Mouse (Mus musculus) CD8-positive naive resting alpha-beta T cell, adult 57 days (primary cell): ENCODE data around the gene Hey2. TPM values are rescaled to one million over a fixed set of nuclear protein-coding genes. Genes with fewer than 3 reads are reported as not detected.

Experiments used
- total RNA-seq: library from RNA; stranded (reverse); gene quantifications from one replicate; pipeline ENCODE4 v1.2.4, GENCODE M21; 2023

The Hey2 gene
- total RNA-seq, result not detected

DNA sequence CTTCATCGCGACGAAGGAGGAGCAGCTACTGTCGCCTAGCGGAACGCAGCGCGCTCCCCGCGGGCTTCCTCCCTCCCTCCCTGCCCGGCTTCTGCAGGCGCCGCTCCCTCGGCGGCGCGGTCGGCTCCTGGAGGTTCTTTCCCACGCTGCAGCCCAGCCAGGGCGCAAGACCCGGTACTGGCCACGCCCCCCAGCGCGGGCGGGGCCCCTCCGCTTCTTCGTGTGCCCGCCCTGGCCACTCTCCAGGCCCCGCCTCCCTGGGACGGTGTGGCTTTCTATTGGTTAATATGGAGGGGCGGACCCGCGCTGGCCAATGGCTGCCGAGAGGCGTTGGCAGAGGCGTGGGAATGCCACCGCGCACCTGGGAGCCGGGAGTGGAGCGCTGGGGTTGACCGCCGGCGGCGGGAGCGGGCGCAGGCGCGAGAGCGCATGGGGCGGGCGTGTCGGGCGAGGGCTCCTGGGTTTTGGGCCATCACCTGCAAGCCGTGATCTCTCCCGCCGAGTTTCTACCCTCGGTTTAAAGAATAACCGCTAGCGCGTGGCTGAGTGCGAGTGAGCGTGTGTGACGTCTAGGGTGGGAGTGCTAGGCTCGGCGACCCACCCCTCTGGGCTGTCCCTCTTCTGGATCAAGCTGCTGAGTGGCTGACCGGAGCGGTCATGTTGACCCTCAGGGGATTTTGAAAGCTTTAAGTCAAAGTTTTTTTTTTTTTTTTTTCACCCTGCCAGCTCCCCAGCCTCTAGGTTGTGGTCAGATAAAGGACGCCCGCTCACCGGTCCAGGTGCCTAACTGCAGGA, at the start of gene Hey2:
Gene Hey2, minus strand, starts transcription at position 159 of the 795 bp plus-strand sequence.

DNA sequence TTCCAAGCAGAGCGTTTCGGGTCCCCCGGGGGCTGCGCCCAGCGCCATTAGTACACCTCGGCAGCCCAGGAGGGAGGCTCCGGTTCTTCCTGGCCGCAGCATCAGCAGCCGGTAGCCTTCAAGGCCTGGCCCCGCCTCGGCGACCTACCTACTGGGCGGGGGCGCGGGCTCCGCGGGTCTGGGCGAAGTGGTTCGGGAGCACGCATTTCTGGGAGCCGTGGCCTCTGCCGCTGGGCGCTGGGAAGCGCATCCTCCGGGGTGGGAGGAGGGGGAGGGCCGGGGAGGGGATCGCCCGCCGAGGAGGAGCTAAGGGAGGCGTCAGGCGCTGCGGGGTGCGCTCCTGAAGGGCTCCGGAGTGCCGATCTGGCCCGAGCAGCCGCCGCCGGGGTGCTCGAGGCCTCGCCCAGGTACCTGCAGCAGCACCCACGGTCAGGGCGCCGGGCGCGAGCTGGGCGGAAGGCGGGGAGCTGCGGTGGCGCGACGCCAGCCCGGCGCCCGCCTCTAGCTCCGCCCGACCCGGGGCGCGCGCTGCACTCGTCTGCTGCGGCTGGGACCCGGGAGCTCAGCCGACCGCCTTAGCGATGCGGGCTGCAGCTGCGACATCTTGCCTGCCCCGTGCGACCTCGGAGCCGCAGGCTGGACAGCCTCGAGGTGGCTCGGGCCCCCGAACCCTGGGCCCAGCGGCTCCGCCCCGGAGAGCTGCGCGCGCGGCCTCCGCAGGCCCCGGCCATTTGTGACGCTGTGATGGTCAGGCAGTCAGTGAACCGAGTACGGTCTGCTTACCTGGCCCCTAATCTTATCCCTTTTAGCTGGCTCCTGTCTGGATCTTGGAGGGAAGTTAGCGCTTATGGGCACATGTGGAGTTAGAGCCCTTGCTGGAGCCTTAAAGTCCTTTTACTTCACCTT, 39.7 kb downstream of the Hey2 start, which contains the start of gene Ncoa7:
Gene Ncoa7, minus strand, starts transcription at position 646 of the 906 bp plus-strand sequence.

Other genes starting within 250 kb of the Hey2 start
- gene Trmt11, start 242.1 kb downstream of the Hey2 start, total RNA-seq, result 14.8 TPM
- gene Hint3, start 213.2 kb downstream of the Hey2 start, total RNA-seq, result 12.7 TPM
- 17.3 TPM for gene Ncoa7, start 39.5 kb downstream of the Hey2 start, total RNA-seq